8 mouse cellular contexts compared by ENCODE assay signal in the genomic region with DNA sequence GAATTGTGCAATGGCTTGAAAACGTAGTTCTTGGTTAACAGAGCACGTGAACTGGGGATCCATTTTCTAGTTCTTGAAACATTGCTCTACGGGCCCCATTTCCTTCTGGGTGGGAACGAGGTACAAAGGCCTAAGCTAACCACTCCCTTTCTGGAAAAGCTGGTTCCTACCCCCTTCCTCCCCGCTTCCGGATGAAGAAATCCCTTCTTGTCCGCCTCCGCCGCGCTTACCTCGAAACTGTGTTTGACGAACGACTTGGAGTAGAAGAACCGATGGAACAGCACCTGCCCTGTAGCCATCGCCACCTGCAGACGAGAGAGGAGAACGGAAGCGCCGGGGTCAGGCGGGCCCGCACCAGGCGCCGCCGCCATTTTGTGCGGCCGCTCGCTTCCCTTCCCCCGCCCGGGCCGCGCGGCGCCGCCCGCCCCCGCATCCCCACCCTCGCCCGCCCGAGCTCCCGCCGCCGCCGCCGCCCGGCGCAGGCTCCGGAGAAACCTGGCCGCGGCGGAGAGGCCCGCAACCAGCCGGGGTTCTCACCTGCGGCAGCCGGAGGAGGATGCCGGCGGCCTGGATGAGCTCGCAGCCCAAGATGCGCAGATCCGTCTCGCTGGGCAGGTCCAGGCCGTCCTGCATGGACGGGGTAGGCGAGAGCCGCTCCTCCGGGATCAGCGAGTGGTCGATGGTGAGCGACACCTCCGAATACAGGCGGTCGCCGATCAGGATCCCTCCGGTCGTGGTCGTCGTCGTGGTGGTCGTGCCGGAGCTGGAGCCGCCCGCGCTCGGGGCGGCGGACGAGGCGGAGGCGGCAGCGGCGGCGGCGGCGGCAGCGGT. TPM values are rescaled to one million over a fixed set of nuclear protein-coding genes. Genes with fewer than 3 reads are reported as not detected.
DNase-seq lines count a peak whose midpoint lies in the region; ATAC-seq and TF ChIP-seq lines count a peak whose summit lies in the region.

No protein-coding gene starts in this region.

- H3K4me3 ChIP-seq in CH12.LX (replicated peaks in 1 of 3; ENCODE audit: low read depth in 2 of 3, low read length in 2 of 3, poor library complexity in 1 of 3), result peak overlapping the region; percentile 93 to 100 (median 97)
- H3K4me3 ChIP-seq in brown adipose tissue, adult 24 weeks (ENCODE audit: insufficient read depth, low read depth, low read length), result peak overlapping the region; percentile 98
- H3K4me3 ChIP-seq in forebrain, embryonic 11.5 days (ENCODE audit: low read depth, low read length), result peak overlapping the region; percentile 100
- peak overlapping the region; percentile 99 for H3K4me3 ChIP-seq in heart, embryonic 16.5 days (ENCODE audit: low read length)
- peak overlapping the region; percentile 97 for H3K4me3 ChIP-seq in neural tube, embryonic 13.5 days

- no peaks in the 10 kb centered on the region for H3K9me3 ChIP-seq in CH12.LX (replicated peaks; ENCODE audit: low read length)
- no peaks in the 10 kb centered on the region for H3K9me3 ChIP-seq in forebrain, embryonic 11.5 days (ENCODE audit: control insufficient read depth, low read length)
- H3K9me3 ChIP-seq in heart, embryonic 16.5 days (replicated peaks; ENCODE audit: control insufficient read depth, low read length), result no peaks in the 10 kb centered on the region
- no peaks in the 10 kb centered on the region for H3K9me3 ChIP-seq in neural tube, embryonic 13.5 days

- peaks cover 3 to 42% of the 10 kb centered on the region in 2 experiments; a peak in 3 of 4 replicates for H3K4me1 ChIP-seq in CH12.LX (ENCODE audit: control insufficient read depth in 1 of 2, insufficient read depth in 2 of 2)
- peaks cover 2% of the 10 kb centered on the region for H3K4me1 ChIP-seq in brown adipose tissue, adult 24 weeks (ENCODE audit: control insufficient read depth, insufficient read depth, insufficient read length, low read length)
- peaks cover 12% of the 10 kb centered on the region for H3K4me1 ChIP-seq in forebrain, embryonic 11.5 days (replicated peaks; ENCODE audit: control insufficient read depth, insufficient read depth, low read length)
- peaks cover 33% of the 10 kb centered on the region for H3K4me1 ChIP-seq in heart, embryonic 16.5 days (ENCODE audit: control insufficient read depth, insufficient read depth, low read length)
- H3K4me1 ChIP-seq in neural tube, embryonic 13.5 days (replicated peaks), result peaks cover 51% of the 10 kb centered on the region

- H3K27ac ChIP-seq in CH12.LX (ENCODE audit: insufficient read depth, low read depth), result peak overlapping the region; percentile 96
- peak overlapping the region; percentile 100 for H3K27ac ChIP-seq in brown adipose tissue, adult 24 weeks (replicated peaks; ENCODE audit: low read depth, low read length)
- peak overlapping the region; percentile 99 for H3K27ac ChIP-seq in forebrain, embryonic 11.5 days (ENCODE audit: low read depth, low read length)
- H3K27ac ChIP-seq in heart, embryonic 16.5 days (ENCODE audit: low read length), result peak overlapping the region; percentile 100
- H3K27ac ChIP-seq in neural tube, embryonic 13.5 days (replicated peaks), result peak overlapping the region; percentile 100

- WGBS in forebrain, embryonic 11.5 days, result under 1% methylated on average over 74 of the region's 94 CpGs
- WGBS in heart, embryonic 16.5 days, result under 1% methylated on average over 84 of the region's 94 CpGs
- under 1% methylated on average over 78 of the region's 94 CpGs for WGBS in neural tube, embryonic 13.5 days

- DNase-seq in CH12.LX (ENCODE audit: extremely low read depth), result peak; percentile 66
- DNase-seq in forebrain, embryonic 11.5 days (ENCODE audit: low spot score), result peak; percentile 84
- peak; percentile 63 to 84 for DNase-seq in kidney, postnatal 25 days
- peak; percentile 74 to 79 for DNase-seq in lung, adult 18-20 months
- peak; percentile 70 for DNase-seq in testis, postnatal 14 days (ENCODE audit: low spot score)

- no peak for TF ChIP-seq RAD21 in CH12.LX (IDR thresholded peaks at IDR 0.05; ENCODE audit: low read depth, low read length)

- peak overlapping the region; percentile 100 for H3K4me2 ChIP-seq in CH12.LX (ENCODE audit: insufficient read depth, low read depth, poor library complexity, severe bottlenecking)
- H3K4me2 ChIP-seq in forebrain, embryonic 11.5 days (ENCODE audit: low read depth, low read length, severe bottlenecking), result peak overlapping the region; percentile 81
- peak overlapping the region; percentile 88 for H3K4me2 ChIP-seq in heart, embryonic 16.5 days (ENCODE audit: low read depth, low read length)
- peak overlapping the region; percentile 91 for H3K4me2 ChIP-seq in neural tube, embryonic 13.5 days

- TF ChIP-seq CTCF in CH12.LX (conservative IDR thresholded peaks at IDR 0.05 in 1 of 2, IDR thresholded peaks at IDR 0.05 in 1 of 2; ENCODE audit: low read depth in 2 of 2, low read length in 2 of 2), result no peak; a peak in 1 of 4 replicates

- in situ Hi-C loops in CH12.LX (cut with MboI; ENCODE audit: low pct_ligation_motif_present, low pct_unique_long_range_greater_than_20kb, low sequenced_read_pairs), result no loop called here

- H3K27me3 ChIP-seq in CH12.LX (replicated peaks), result no peaks in the 10 kb centered on the region
- H3K27me3 ChIP-seq in forebrain, embryonic 11.5 days (ENCODE audit: control insufficient read depth, insufficient read depth, low read length), result no peaks in the 10 kb centered on the region
- no peaks in the 10 kb centered on the region for H3K27me3 ChIP-seq in heart, embryonic 16.5 days (ENCODE audit: control insufficient read depth, insufficient read depth, low read length)
- H3K27me3 ChIP-seq in neural tube, embryonic 13.5 days, result no peaks in the 10 kb centered on the region

- ATAC-seq in forebrain, embryonic 11.5 days (replicated peaks; ENCODE audit: low FRiP score), result peak; percentile 73
- ATAC-seq in heart, embryonic 16.5 days (replicated peaks; ENCODE audit: extremely low read depth, insufficient read depth, low FRiP score), result peak; percentile 80
- ATAC-seq in neural tube, embryonic 13.5 days (ENCODE audit: low read depth), result peak; percentile 88

- peaks cover 20 to 42% of the 10 kb centered on the region in 2 experiments for H3K36me3 ChIP-seq in CH12.LX (replicated peaks in 1 of 2; ENCODE audit: control insufficient read depth in 1 of 2, insufficient read depth in 1 of 2, low read length in 1 of 2)
- H3K36me3 ChIP-seq in forebrain, embryonic 11.5 days (ENCODE audit: control insufficient read depth, insufficient read depth, low read length), result peaks cover 8% of the 10 kb centered on the region; the same call in 1 of the 2 replicates
- H3K36me3 ChIP-seq in heart, embryonic 16.5 days (ENCODE audit: control insufficient read depth, insufficient read depth), result peaks cover 20% of the 10 kb centered on the region
- peaks cover 24% of the 10 kb centered on the region for H3K36me3 ChIP-seq in neural tube, embryonic 13.5 days

- peaks cover 41% of the 10 kb centered on the region for H3K79me2 ChIP-seq in CH12.LX (replicated peaks; ENCODE audit: control insufficient read depth, extremely low read depth, insufficient read depth, poor library complexity, severe bottlenecking)

- dilution Hi-C loops in CH12.LX (cut with MboI; ENCODE audit: extremely low pct_ligation_motif_present, extremely low pct_unique_long_range_greater_than_20kb, low sequenced_read_pairs), result no loop called here

- H3K9ac ChIP-seq in CH12.LX (ENCODE audit: insufficient read depth, low read depth), result peak overlapping the region; percentile 100
- H3K9ac ChIP-seq in forebrain, embryonic 11.5 days (ENCODE audit: low read length), result peak overlapping the region; percentile 99
- H3K9ac ChIP-seq in heart, embryonic 16.5 days (ENCODE audit: low read length), result peak overlapping the region; percentile 100
- peak overlapping the region; percentile 100 for H3K9ac ChIP-seq in neural tube, embryonic 13.5 days

- TF ChIP-seq POLR2A in CH12.LX (IDR thresholded peaks at IDR 0.05; ENCODE audit: low read depth, low read length), result no peak

- TF ChIP-seq EP300 in CH12.LX (IDR thresholded peaks at IDR 0.05; ENCODE audit: low read length), result no peak

TF ChIP-seq in CH12.LX, 34 proteins besides CTCF, POLR2A, EP300 and RAD21 (continues in another document):
- no peak for TF ChIP-seq ETS1 (conservative IDR thresholded peaks at IDR 0.05; ENCODE audit: low read depth, low read length)
- no peak for TF ChIP-seq RCOR1 (conservative IDR thresholded peaks at IDR 0.05; ENCODE audit: low read depth, low read length)
- TF ChIP-seq ZNF384 (IDR thresholded peaks at IDR 0.05; ENCODE audit: low read depth, low read length), result no peak
- no peak for TF ChIP-seq ZMIZ1 (IDR thresholded peaks at IDR 0.05; ENCODE audit: low read depth, low read length)
- TF ChIP-seq ZC3H11A (IDR thresholded peaks at IDR 0.05; ENCODE audit: low read depth, low read length), result no peak
- TF ChIP-seq CHD2 (IDR thresholded peaks at IDR 0.05; ENCODE audit: low read length), result no peak
- no peak for TF ChIP-seq KAT2A (IDR thresholded peaks at IDR 0.05; ENCODE audit: insufficient replicate concordance, low read length)
- no peak for TF ChIP-seq GABPA (IDR thresholded peaks at IDR 0.05; ENCODE audit: insufficient replicate concordance, low read depth, low read length)
- TF ChIP-seq ELF1 (IDR thresholded peaks at IDR 0.05; ENCODE audit: low read depth, low read length), result peak; percentile 75
- TF ChIP-seq JUND (conservative IDR thresholded peaks at IDR 0.05; ENCODE audit: low read depth, low read length), result no peak
- TF ChIP-seq UBTF (IDR thresholded peaks at IDR 0.05; ENCODE audit: low read depth, low read length), result peak; percentile 58; the same call in 1 of the 2 replicates
- no peak for TF ChIP-seq SMC3 (IDR thresholded peaks at IDR 0.05; ENCODE audit: low read depth, low read length)
- TF ChIP-seq PAX5 (IDR thresholded peaks at IDR 0.05; ENCODE audit: low read length), result no peak
- TF ChIP-seq MYC (IDR thresholded peaks at IDR 0.05; ENCODE audit: low read depth, low read length), result 0 out of 2 replicates have a peak, but pooled peaks have one; percentile 11
- TF ChIP-seq TCF12 (IDR thresholded peaks at IDR 0.05; ENCODE audit: low read depth, low read length), result no peak
- TF ChIP-seq NRF1 (IDR thresholded peaks at IDR 0.05; ENCODE audit: low read depth, low read length), result no peak
- no peak for TF ChIP-seq E2F4 (IDR thresholded peaks at IDR 0.05; ENCODE audit: insufficient replicate concordance, low read depth, low read length)
- TF ChIP-seq IRF4 (IDR thresholded peaks at IDR 0.05; ENCODE audit: low read depth, low read length), result no peak

RNA-seq across cellular contexts. Expression of gene Ccnl1, which starts 0.6 kb away (rescaled TPM):
- total RNA-seq in CH12.LX (2012; rRNA removed) (25.1 and 29.9 TPM in 2 replicates), CH12.LX (2014; rRNA removed) (66.2 and 79.4 TPM in 2 replicates)
- 52.4 and 58.8 TPM in 2 replicates for polyA plus RNA-seq in CH12.LX (2012; ENCODE audit: insufficient read length, low read depth)
- polyA plus RNA-seq in brown adipose tissue, adult 24 weeks (2012; ENCODE audit: insufficient read depth, insufficient read length, missing spikeins), result 39.4 and 73.7 TPM in 2 replicates
- polyA plus RNA-seq in forebrain, embryonic 11.5 days (2014; fragmentation: Nextera tagmentation; extraction: Ambion mirVana), result 124 and 130 TPM in 2 replicates
- polyA plus RNA-seq in heart, embryonic 16.5 days (2015; fragmentation: Nextera tagmentation; extraction: Ambion mirVana), result 68.2 and 70.6 TPM in 2 replicates
- 75.1 and 83.6 TPM in 2 replicates for polyA plus RNA-seq in neural tube, embryonic 13.5 days (2015; fragmentation: Nextera tagmentation; extraction: Ambion mirVana)

Comparison
In these comparisons a context has a peak if more than half of its experiments do, and no peak if none do; other contexts are left out.
1. Peak in every context shown above with its lines: DNase-seq, ATAC-seq, H3K4me3 ChIP-seq and H3K27ac ChIP-seq.